Mouse (Mus musculus) G1E (cell line): ENCODE measurements around the gene Tob2. TPM values are rescaled to one million over a fixed set of nuclear protein-coding genes. Genes with fewer than 3 reads are reported as not detected.

Experiments
- ATAC-seq: 2 replicates; pipeline ENCODE4 v1.8.0; 2016; ENCODE audit warnings: mild to moderate bottlenecking; ENCODE audit not compliant: insufficient number of reproducible peaks, poor library complexity, low FRiP score, severe bottlenecking; ENCODE audit errors: extremely low read depth
- DNase-seq: peaks from one replicate; pipeline ENCODE4 v3.0.0; 2012; ENCODE audit warnings: low spot score
- H3K27me3 ChIP-seq: 2 replicates; pipeline ENCODE4 v1.6.1; 2012; ENCODE audit warnings: mild to moderate bottlenecking, low read length, inconsistent platforms; ENCODE audit not compliant: insufficient read depth
- H3K36me3 ChIP-seq: replicated peaks from 2 replicates; pipeline ENCODE3; 2012; ENCODE audit warnings: mild to moderate bottlenecking, inconsistent platforms
- H3K4me1 ChIP-seq: 2 replicates; pipeline ENCODE4 v1.6.1; 2012; ENCODE audit warnings: low read depth, low read length, inconsistent platforms, mixed read lengths; ENCODE audit not compliant: insufficient read depth
- H3K4me3 ChIP-seq: 2 replicates; pipeline ENCODE4 v1.5.1; 2012; ENCODE audit warnings: low read depth, mild to moderate bottlenecking, inconsistent platforms, low read length, moderate library complexity, mixed read lengths
- H3K9me3 ChIP-seq: replicated peaks from 2 replicates; pipeline ENCODE4 v1.6.1; 2012; ENCODE audit warnings: inconsistent platforms
- CTCF ChIP-seq: IDR thresholded peaks from 2 replicates; pipeline ENCODE4 v1.5.1; 2012; ENCODE audit warnings: low read depth, low read length, inconsistent platforms, mixed read lengths
- GATA1 ChIP-seq: IDR thresholded peaks from 2 replicates; pipeline ENCODE4 v1.6.1; 2012; ENCODE audit warnings: borderline replicate concordance, low read length, inconsistent platforms, mixed read lengths
- GATA2 ChIP-seq: IDR thresholded peaks from 2 replicates; pipeline ENCODE4 v1.6.1; 2012; ENCODE audit warnings: low read depth, low read length, inconsistent platforms, borderline replicate concordance
- POLR2AphosphoS5 ChIP-seq: IDR thresholded peaks from 2 replicates; pipeline ENCODE4 v1.6.1; 2012; ENCODE audit warnings: low read depth, low read length, inconsistent platforms; ENCODE audit not compliant: insufficient replicate concordance
- TAL1 ChIP-seq: conservative IDR thresholded peaks from 2 replicates; pipeline ENCODE4 v1.6.1; 2012; ENCODE audit warnings: low read depth, low read length, inconsistent platforms, mixed read lengths
- polyA plus RNA-seq: library from polyadenylated mRNA; stranded (reverse); fragments of >175 nt; gene quantifications from 2 replicates; pipeline ENCODE4 v1.2.3, GENCODE M21; 2012
- total RNA-seq, 2 experiments: library from RNA; stranded (forward) in 1 of 2; stranded (reverse) in 1 of 2; fragments of 200-1000 nt in 1 of 2; fragments of >200 nt in 1 of 2; fragmentation: Nextera tagmentation in 1 of 2; gene quantifications; 2 replicates each; pipeline ENCODE4 v1.2.3; 2014 to 2017

The Tob2 gene
- total RNA-seq (2014; fragmentation: Nextera tagmentation), result 30.4 and 32.3 TPM in 2 replicates
- 8.5 and 9.9 TPM in 2 replicates for total RNA-seq (2017)
- polyA plus RNA-seq, result 35.4 and 37.5 TPM in 2 replicates

DNA sequence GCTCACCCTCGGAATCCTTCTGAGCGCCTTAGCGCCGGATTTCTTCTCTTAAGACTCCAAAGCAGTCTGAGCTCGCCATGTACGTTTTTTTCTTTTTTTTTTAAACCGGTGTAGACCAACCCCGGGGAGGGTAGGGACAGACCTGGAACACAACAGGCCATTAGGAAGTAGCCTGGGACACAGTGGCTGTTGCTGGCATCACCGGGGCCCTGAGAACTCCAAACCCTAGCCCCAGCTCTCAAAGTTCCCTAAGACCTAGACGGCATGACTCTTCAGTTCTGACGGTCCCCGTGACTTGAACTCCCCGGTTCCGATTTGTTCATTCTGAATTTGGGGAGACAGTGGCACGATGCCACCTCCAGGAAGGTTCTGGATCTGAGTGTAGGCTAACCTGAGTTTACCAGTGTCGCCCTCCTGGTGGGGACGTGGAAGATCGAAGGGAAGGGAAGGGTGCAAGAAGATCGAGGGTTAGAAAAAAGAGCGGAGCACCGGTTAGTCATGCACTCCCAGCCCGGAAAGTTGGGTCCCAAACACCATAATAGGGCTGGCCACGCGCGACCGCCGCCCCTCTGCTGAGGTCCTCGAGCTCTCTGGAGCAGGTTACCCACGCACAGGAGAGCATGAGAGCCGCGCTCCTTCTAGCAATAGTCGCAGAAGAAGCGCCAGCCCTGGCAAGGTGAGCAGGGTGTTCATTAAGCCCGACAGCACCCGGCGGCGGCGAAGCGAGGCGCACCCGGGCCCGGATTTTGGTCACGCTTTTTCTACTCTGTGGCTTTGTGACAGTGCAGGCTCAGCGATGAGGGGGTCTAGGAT lies at the start of gene Tob2:
TSS of gene Tob2 (minus strand) at position 280 of the 813 bp plus-strand sequence.
- Histone ChIP-seq H3K27me3 (no peaks in the 10 kb centered on the region), H3K4me3 (peak within 1 kb of the TSS; percentile 85), H3K9me3 (no peaks in the 10 kb centered on the region), H3K36me3 (peaks cover 23% of the 10 kb centered on the region), H3K4me1 (peaks cover 54% of the 10 kb centered on the region)
- TF ChIP-seq POLR2AphosphoS5 (no peak), CTCF (no peak), GATA1 (no peak), GATA2 (no peak), TAL1 (no peak)
- no peak for DNase-seq
- no peak for ATAC-seq

DNA sequence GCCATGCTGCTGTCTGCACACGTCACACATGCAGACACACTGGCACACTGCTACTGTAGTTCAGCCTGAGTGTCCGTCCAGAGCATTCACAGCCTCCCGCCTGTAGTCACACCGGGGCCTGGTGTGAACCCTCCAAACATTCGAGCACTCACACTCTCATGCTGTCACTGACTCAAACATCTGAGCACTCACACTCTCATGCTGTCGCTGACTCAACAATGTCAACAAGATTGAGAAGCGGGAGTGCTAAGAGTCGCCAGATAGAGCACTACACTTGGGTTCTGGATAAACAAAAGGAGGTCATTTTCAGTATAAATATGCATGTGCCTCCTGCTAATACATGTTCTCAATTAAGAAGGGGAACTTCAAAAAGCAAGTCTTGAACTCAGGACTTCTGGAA lies 49.4 kb upstream of the Tob2 start:
- Histone ChIP-seq H3K4me1 (peaks cover 16% of the 10 kb centered on the region), H3K9me3 (no peaks in the 10 kb centered on the region), H3K4me3 (no peak overlapping the region), H3K36me3 (peaks cover 98% of the 10 kb centered on the region), H3K27me3 (no peaks in the 10 kb centered on the region)
- DNase-seq (no peak), ATAC-seq (no peak)
- TF ChIP-seq CTCF (no peak), POLR2AphosphoS5 (no peak), GATA1 (no peak), GATA2 (no peak), TAL1 (no peak)

DNA sequence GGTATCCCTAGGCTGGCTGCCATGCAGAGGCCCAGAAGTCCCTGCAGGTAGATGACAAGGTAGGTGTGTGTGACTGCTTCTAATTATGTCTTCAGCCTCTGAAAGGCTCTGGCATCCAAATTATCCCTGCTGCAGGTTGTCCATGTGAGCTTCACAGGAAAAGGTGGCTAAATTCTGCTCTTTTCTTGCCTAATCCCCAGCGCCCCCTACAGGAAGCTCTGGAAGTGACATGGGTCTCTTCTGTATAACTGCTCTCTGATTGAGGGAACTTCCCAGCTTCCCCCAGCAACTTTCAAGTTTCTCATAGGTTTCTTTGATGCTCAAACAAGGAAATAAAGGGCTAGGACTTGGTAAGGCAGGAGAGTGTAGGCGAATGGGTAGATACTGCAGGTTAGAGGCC lies 46.3 kb upstream of the Tob2 start:
- ATAC-seq (no peak), DNase-seq (no peak)
- H3K36me3 ChIP-seq, result peaks cover 98% of the 10 kb centered on the region
- H3K9me3 ChIP-seq, result no peaks in the 10 kb centered on the region
- H3K4me1 ChIP-seq, result peaks cover 3% of the 10 kb centered on the region; the same call in 1 of the 2 replicates
- TF ChIP-seq CTCF (peak; percentile 51; the same call in 1 of the 2 replicates), TAL1 (no peak)
- no peak overlapping the region for H3K4me3 ChIP-seq
- H3K27me3 ChIP-seq, result no peaks in the 10 kb centered on the region

DNA sequence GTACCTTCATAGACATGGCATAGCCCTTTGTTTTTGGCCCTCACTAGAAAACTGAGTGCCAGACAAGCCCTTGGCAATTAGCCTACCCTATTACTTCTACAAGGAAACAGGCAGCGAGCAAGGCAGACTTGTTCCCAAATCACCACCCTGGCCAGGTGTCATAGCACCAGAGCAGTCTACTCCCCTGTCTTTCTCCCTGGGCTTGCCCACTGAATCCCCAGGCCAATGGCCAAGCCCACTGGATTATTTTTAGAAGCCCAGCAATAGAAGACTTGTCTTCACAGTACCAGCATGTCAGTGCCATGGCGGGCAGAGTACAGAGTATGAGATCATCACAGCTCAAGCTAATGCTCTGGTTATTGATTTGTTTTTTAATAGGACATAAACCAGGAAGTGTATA lies 40.2 kb upstream of the Tob2 start:
- no peak for ATAC-seq
- H3K4me3 ChIP-seq, result no peak overlapping the region
- H3K4me1 ChIP-seq, result no peaks in the 10 kb centered on the region
- TF ChIP-seq GATA2, result no peak
- TF ChIP-seq TAL1, result no peak
- no peaks in the 10 kb centered on the region for H3K9me3 ChIP-seq
- peaks cover 95% of the 10 kb centered on the region for H3K36me3 ChIP-seq
- no peaks in the 10 kb centered on the region for H3K27me3 ChIP-seq
- DNase-seq, result no peak

DNA sequence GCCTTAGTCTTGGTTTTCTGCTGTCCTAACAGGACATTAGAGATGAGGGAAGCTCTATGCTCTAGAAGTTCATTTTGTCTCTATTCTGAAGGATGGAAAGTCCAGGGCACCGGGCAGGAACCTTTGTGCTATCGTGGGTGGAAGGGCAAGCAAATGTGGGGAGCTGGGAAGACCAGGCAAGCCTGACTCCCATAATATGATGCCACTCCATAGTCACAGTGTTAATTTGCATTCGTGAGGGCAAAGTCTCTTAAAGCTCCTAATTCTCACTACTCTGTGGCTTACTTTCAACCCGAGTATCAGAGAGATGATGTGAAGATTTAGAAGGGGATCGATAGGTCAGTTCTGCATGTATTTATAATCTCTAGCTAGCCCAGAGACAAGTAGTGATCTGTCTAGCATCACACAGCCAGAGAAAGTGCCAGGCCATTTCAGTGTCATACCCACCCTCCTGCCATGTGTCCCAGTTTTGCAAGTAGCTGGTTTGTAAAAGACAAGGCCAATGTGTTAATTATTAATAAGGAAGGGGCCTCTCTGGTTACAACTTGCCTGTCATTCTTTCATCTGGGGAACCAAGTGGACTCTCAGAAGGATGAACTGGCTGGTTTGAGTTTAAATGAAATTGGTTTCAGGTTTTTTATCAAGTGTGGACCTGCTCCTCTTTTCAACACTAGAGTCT lies 39.1 kb upstream of the Tob2 start:
- H3K27me3 ChIP-seq, result no peaks in the 10 kb centered on the region
- DNase-seq (no peak), ATAC-seq (no peak)
- H3K9me3 ChIP-seq, result no peaks in the 10 kb centered on the region
- TF ChIP-seq TAL1 (no peak), CTCF (no peak), POLR2AphosphoS5 (no peak), GATA1 (no peak), GATA2 (no peak)
- no peak overlapping the region for H3K4me3 ChIP-seq
- H3K36me3 ChIP-seq, result peaks cover 94% of the 10 kb centered on the region
- no peaks in the 10 kb centered on the region for H3K4me1 ChIP-seq

DNA sequence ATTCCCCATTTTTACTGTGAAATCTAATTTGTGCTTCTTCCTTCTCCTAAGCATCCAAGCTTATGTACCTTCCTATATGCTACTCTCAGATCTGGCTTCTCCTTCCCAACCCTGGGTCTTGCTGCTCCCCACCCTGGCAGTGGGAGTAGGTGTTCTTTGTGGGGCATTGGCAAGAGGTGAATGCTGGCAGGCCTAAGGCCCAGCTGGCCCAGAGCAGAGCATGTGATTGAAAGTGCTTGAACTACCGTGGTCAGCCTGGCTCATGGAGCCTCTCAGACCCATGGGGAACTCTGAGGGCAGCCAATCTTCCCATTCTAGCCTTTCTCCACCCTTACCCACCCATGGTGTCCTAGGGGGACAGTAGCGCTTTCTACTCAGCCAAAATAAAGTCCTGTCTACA lies 37.8 kb upstream of the Tob2 start:
- peaks cover 12% of the 10 kb centered on the region for H3K4me1 ChIP-seq
- no peak overlapping the region for H3K4me3 ChIP-seq
- no peaks in the 10 kb centered on the region for H3K27me3 ChIP-seq
- ATAC-seq (no peak), DNase-seq (no peak)
- TF ChIP-seq GATA2 (no peak), POLR2AphosphoS5 (no peak), CTCF (no peak), GATA1 (no peak), TAL1 (no peak)
- peaks cover 93% of the 10 kb centered on the region for H3K36me3 ChIP-seq
- H3K9me3 ChIP-seq, result no peaks in the 10 kb centered on the region

DNA sequence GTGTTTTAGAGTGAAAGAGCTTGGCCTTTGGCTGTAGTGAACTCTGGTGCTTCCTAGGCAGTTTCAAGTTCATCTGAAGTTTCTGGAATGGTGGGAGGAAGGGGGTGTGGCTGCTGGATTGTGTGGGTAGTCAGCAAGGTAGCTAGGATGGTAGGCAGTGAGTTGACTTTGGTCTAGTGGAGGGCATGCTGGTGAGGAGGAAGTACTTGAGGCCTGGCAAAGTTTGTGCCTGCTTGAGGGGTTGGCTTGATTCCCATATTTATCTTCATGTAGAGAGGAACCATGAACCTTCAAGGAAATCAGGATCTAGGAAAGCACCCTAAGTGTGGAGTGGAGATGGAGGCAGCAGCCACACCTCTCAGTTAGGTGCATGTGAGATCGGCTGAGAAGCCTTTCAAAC lies 35.4 kb upstream of the Tob2 start:
- H3K4me1 ChIP-seq, result peaks cover 33% of the 10 kb centered on the region
- H3K27me3 ChIP-seq, result no peaks in the 10 kb centered on the region
- H3K36me3 ChIP-seq, result peaks cover 95% of the 10 kb centered on the region
- no peak for ATAC-seq
- no peak for DNase-seq
- H3K4me3 ChIP-seq, result no peak overlapping the region
- TF ChIP-seq POLR2AphosphoS5 (no peak), TAL1 (no peak), GATA1 (no peak), CTCF (no peak), GATA2 (no peak)
- H3K9me3 ChIP-seq, result no peaks in the 10 kb centered on the region
